33 mouse cellular contexts compared by ENCODE assay signal in the genomic region with DNA sequence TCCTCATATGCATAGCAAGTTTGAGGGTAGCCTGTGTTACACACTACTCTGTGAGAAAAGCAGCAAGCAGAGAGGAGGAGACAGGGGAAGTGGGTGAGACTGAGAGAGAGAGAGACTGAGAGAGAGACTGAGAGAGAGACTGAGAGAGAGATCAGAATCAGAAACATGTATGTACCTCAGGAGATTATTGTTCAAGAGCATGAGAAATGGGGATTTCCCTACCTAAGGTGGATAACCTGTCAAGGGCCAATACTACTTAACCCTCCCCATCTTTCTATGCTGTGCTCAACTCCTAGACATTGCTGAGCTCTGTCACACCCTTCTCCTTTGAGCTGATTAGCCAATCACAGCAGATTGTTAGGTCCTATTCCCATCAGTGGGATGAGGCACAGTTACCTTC. TPM values are rescaled to one million over a fixed set of nuclear protein-coding genes. Genes with fewer than 3 reads are reported as not detected.
DNase-seq lines count a peak whose midpoint lies in the region; ATAC-seq and TF ChIP-seq lines count a peak whose summit lies in the region.
"Had no signal": no experiment of that assay in that cellular context is flagged by ENCODE, and none has a peak within 500 bp of the region (broad histone marks: within the 10 kb centered on the region; RNA-seq: fewer than 3 reads in every experiment).

No protein-coding gene starts in this region.

- ATAC-seq in liver, embryonic 15.5 days (ENCODE audit: insufficient read depth), result no peak
- ATAC-seq in liver, embryonic 11.5 days (replicated peaks; ENCODE audit: low FRiP score), result no peak
- peak; percentile 88 for ATAC-seq in CD4-positive, CD25-positive, alpha-beta regulatory T cell, adult 4 months
- ATAC-seq in inflammation-experienced regulatory T-cells, adult 6 months, result peak; percentile 83
- no peak for ATAC-seq in stomach, postnatal 0 days (ENCODE audit: low FRiP score, low TSS enrichment)
- no peak for ATAC-seq in lung, postnatal 0 days
- ATAC-seq: forebrain, embryonic 14.5 days; midbrain, embryonic 13.5 days; Patski had no signal

- no peaks in the 10 kb centered on the region for H3K9me3 ChIP-seq in liver, embryonic 15.5 days (replicated peaks)
- H3K9me3 ChIP-seq in liver, embryonic 11.5 days (ENCODE audit: control insufficient read depth, low read length), result no peaks in the 10 kb centered on the region
- H3K9me3 ChIP-seq in stomach, postnatal 0 days (ENCODE audit: control insufficient read depth, low read length), result no peaks in the 10 kb centered on the region
- H3K9me3 ChIP-seq in lung, postnatal 0 days (ENCODE audit: low read length), result no peaks in the 10 kb centered on the region
- H3K9me3 ChIP-seq: embryonic facial prominence, embryonic 12.5 days; heart, embryonic 10.5 days; hindbrain, embryonic 13.5 days; limb, embryonic 13.5 days; midbrain, embryonic 13.5 days; neural tube, embryonic 15.5 days; stomach, embryonic 15.5 days had no signal

- H3K4me1 ChIP-seq in liver, embryonic 15.5 days (replicated peaks), result peaks cover 62% of the 10 kb centered on the region
- peaks cover 28% of the 10 kb centered on the region for H3K4me1 ChIP-seq in liver, embryonic 11.5 days (replicated peaks; ENCODE audit: control insufficient read depth, insufficient read depth, low read length)
- peaks cover 6% of the 10 kb centered on the region; the same call in 1 of the 2 replicates for H3K4me1 ChIP-seq in stomach, postnatal 0 days (replicated peaks; ENCODE audit: control insufficient read depth, insufficient read depth)
- H3K4me1 ChIP-seq in lung, postnatal 0 days (ENCODE audit: insufficient read depth, low read depth, low read length), result peaks cover 9% of the 10 kb centered on the region

- no peaks in the 10 kb centered on the region for H3K36me3 ChIP-seq in liver, embryonic 15.5 days (replicated peaks)
- H3K36me3 ChIP-seq in liver, embryonic 11.5 days (ENCODE audit: control insufficient read depth, insufficient read depth, low read length), result no peaks in the 10 kb centered on the region
- no peaks in the 10 kb centered on the region for H3K36me3 ChIP-seq in stomach, postnatal 0 days (ENCODE audit: control insufficient read depth, insufficient read depth, low read length)
- H3K36me3 ChIP-seq in lung, postnatal 0 days (ENCODE audit: insufficient read depth, low read length), result no peaks in the 10 kb centered on the region
- H3K36me3 ChIP-seq: embryonic facial prominence, embryonic 12.5 days; G1E; heart, embryonic 10.5 days; hindbrain, embryonic 13.5 days; limb, embryonic 13.5 days; midbrain, embryonic 13.5 days; neural tube, embryonic 15.5 days; stomach, embryonic 15.5 days had no signal

- peaks cover 4% of the 10 kb centered on the region; the same call in 1 of the 2 replicates for H3K27me3 ChIP-seq in liver, embryonic 15.5 days
- no peaks in the 10 kb centered on the region for H3K27me3 ChIP-seq in liver, embryonic 11.5 days (replicated peaks; ENCODE audit: control insufficient read depth, insufficient read depth, low read length)
- no peaks in the 10 kb centered on the region for H3K27me3 ChIP-seq in stomach, postnatal 0 days (ENCODE audit: control insufficient read depth, insufficient read depth, low read length)
- H3K27me3 ChIP-seq in lung, postnatal 0 days (replicated peaks; ENCODE audit: insufficient read depth, low read length), result no peaks in the 10 kb centered on the region
- H3K27me3 ChIP-seq: embryonic facial prominence, embryonic 12.5 days; hindbrain, embryonic 13.5 days; limb, embryonic 13.5 days; midbrain, embryonic 13.5 days; neural tube, embryonic 15.5 days; Patski; stomach, embryonic 15.5 days had no signal

- no peak for DNase-seq in liver, embryonic 11.5 days (ENCODE audit: low spot score)
- no peak for DNase-seq in stomach, postnatal 0 days (ENCODE audit: low spot score)
- no peak for DNase-seq in frontal cortex, postnatal 25 days (ENCODE audit: low spot score in 2 of 2)
- DNase-seq in lung, postnatal 0 days (ENCODE audit: low spot score), result no peak
- DNase-seq: adrenal gland, postnatal 14 days; cerebellum, adult 11 months; cerebellum, adult 9-10 months; cerebellum, postnatal 36 days; embryo, embryonic 11 days; gastrocnemius, postnatal 25 days; heart, adult 11 months; heart, postnatal 36 days; kidney, adult 11 months; kidney, postnatal 14 days; lung, embryonic 14.5 days; lung, postnatal 36 days; right cerebral cortex, adult 18-20 months; thymus, postnatal 25 days had no signal

- TF ChIP-seq EP300 in stomach, postnatal 0 days (optimal IDR thresholded peaks at IDR 0.05), result no peak
- no peak for TF ChIP-seq EP300 in lung, postnatal 0 days (IDR thresholded peaks at IDR 0.05)

- H3K4me3 ChIP-seq in liver, embryonic 15.5 days (replicated peaks), result no peak overlapping the region
- H3K4me3 ChIP-seq in liver, embryonic 11.5 days (ENCODE audit: low read depth, low read length), result no peak overlapping the region
- H3K4me3 ChIP-seq in stomach, postnatal 0 days (ENCODE audit: low read depth, low read length), result no peak overlapping the region
- H3K4me3 ChIP-seq in lung, postnatal 0 days (ENCODE audit: low read depth, low read length), result no peak overlapping the region
- H3K4me3 ChIP-seq: embryonic facial prominence, embryonic 12.5 days; heart, embryonic 10.5 days; hindbrain, embryonic 13.5 days; left cerebral cortex, adult 2 months; limb, embryonic 13.5 days; midbrain, embryonic 13.5 days; neural tube, embryonic 15.5 days; stomach, embryonic 15.5 days had no signal

- H3K27ac ChIP-seq in liver, embryonic 15.5 days (replicated peaks), result 0 out of 2 replicates have a peak overlapping the region, but pooled peaks have one; percentile 9
- H3K27ac ChIP-seq in liver, embryonic 11.5 days (ENCODE audit: low read depth, low read length), result no peak overlapping the region
- no peak overlapping the region for H3K27ac ChIP-seq in stomach, postnatal 0 days (replicated peaks)
- H3K27ac ChIP-seq in lung, postnatal 0 days (ENCODE audit: low read length), result no peak overlapping the region
- H3K27ac ChIP-seq: embryonic facial prominence, embryonic 12.5 days; heart, embryonic 10.5 days; hindbrain, embryonic 13.5 days; left cerebral cortex, adult 2 months; limb, embryonic 13.5 days; liver, embryonic 14.5 days; midbrain, embryonic 13.5 days; neural tube, embryonic 15.5 days; stomach, embryonic 15.5 days had no signal

- no peak overlapping the region for H3K4me2 ChIP-seq in liver, embryonic 15.5 days
- no peak overlapping the region for H3K4me2 ChIP-seq in liver, embryonic 11.5 days
- no peak overlapping the region for H3K4me2 ChIP-seq in stomach, postnatal 0 days (replicated peaks; ENCODE audit: low read depth)
- H3K4me2 ChIP-seq in lung, postnatal 0 days (replicated peaks; ENCODE audit: low read depth, low read length), result no peak overlapping the region
- H3K4me2 ChIP-seq: embryonic facial prominence, embryonic 12.5 days; hindbrain, embryonic 13.5 days; limb, embryonic 13.5 days; lung, embryonic 14.5 days; midbrain, embryonic 13.5 days; neural tube, embryonic 15.5 days; stomach, embryonic 15.5 days had no signal

- no peak overlapping the region for H3K9ac ChIP-seq in liver, embryonic 15.5 days
- H3K9ac ChIP-seq in liver, embryonic 11.5 days (ENCODE audit: low read depth, low read length), result no peak overlapping the region
- H3K9ac ChIP-seq in stomach, postnatal 0 days (ENCODE audit: low read length), result no peak overlapping the region
- H3K9ac ChIP-seq in lung, postnatal 0 days (replicated peaks; ENCODE audit: low read depth), result no peak overlapping the region
- H3K9ac ChIP-seq: embryonic facial prominence, embryonic 12.5 days; hindbrain, embryonic 13.5 days; limb, embryonic 13.5 days; liver, embryonic 14.5 days; lung, embryonic 14.5 days; midbrain, embryonic 13.5 days; neural tube, embryonic 15.5 days; stomach, embryonic 15.5 days had no signal

- TF ChIP-seq CTCF in stomach, postnatal 0 days (IDR thresholded peaks at IDR 0.05; ENCODE audit: low read depth), result no peak
- TF ChIP-seq CTCF in lung, postnatal 0 days (IDR thresholded peaks at IDR 0.05), result no peak

RNA-seq across cellular contexts. Expression of gene Sema4b, which starts 4.5 kb away (rescaled TPM):
- polyA plus RNA-seq in liver, embryonic 15.5 days (2015; fragmentation: Nextera tagmentation; extraction: Ambion mirVana), result 15.2 and 15.5 TPM in 2 replicates
- polyA plus RNA-seq in liver, embryonic 11.5 days (2014; fragmentation: Nextera tagmentation; extraction: Ambion mirVana), result 11.7 and 12.9 TPM in 2 replicates
- polyA plus RNA-seq in CD4-positive, CD25-positive, alpha-beta regulatory T cell, adult 4 months (2017; shearing (Covaris generic)), result 10 to 100 TPM; 19.2 to 26.0 TPM
- polyA plus RNA-seq in inflammation-experienced regulatory T-cells, adult 6 months (2017; shearing (Covaris generic)), result 10 to 100 TPM; 17.4 to 22.3 (median 18.0) TPM
- 19.4 and 19.9 TPM in 2 replicates for polyA plus RNA-seq in stomach, postnatal 0 days (2015; fragmentation: Nextera tagmentation; extraction: Ambion mirVana)
- polyA plus RNA-seq in lung, postnatal 0 days (2015; fragmentation: Nextera tagmentation; extraction: Ambion mirVana), result 11.6 and 11.8 TPM in 2 replicates

RNA-seq across cellular contexts. Expression of gene Cib1, which starts 50.5 kb away (rescaled TPM):
- polyA plus RNA-seq in liver, embryonic 15.5 days (2015; fragmentation: Nextera tagmentation; extraction: Ambion mirVana), result 84.7 and 85.0 TPM in 2 replicates
- 113 and 114 TPM in 2 replicates for polyA plus RNA-seq in liver, embryonic 11.5 days (2014; fragmentation: Nextera tagmentation; extraction: Ambion mirVana)
- polyA plus RNA-seq in CD4-positive, CD25-positive, alpha-beta regulatory T cell, adult 4 months (2017; shearing (Covaris generic)), result 10 to 100 TPM; 86.5 to 98.1 TPM
- 100 to 1,000 TPM in 1 of 3 experiments, 10 to 100 TPM in 2; 97.8 to 140 (median 99.4) TPM for polyA plus RNA-seq in inflammation-experienced regulatory T-cells, adult 6 months (2017; shearing (Covaris generic))
- 187 and 189 TPM in 2 replicates for polyA plus RNA-seq in stomach, postnatal 0 days (2015; fragmentation: Nextera tagmentation; extraction: Ambion mirVana)
- polyA plus RNA-seq in lung, postnatal 0 days (2015; fragmentation: Nextera tagmentation; extraction: Ambion mirVana), result 108 and 123 TPM in 2 replicates

RNA-seq across cellular contexts. Expression of gene Gdpgp1, which starts 50.5 kb away (rescaled TPM):
- 2.0 and 2.1 TPM in 2 replicates for polyA plus RNA-seq in liver, embryonic 15.5 days (2015; fragmentation: Nextera tagmentation; extraction: Ambion mirVana)
- polyA plus RNA-seq in liver, embryonic 11.5 days (2014; fragmentation: Nextera tagmentation; extraction: Ambion mirVana), result 6.5 and 7.4 TPM in 2 replicates
- 10 to 100 TPM in 1 of 2 experiments, 1 to 10 TPM in 1; 8.4 to 11.4 TPM for polyA plus RNA-seq in CD4-positive, CD25-positive, alpha-beta regulatory T cell, adult 4 months (2017; shearing (Covaris generic))
- polyA plus RNA-seq in inflammation-experienced regulatory T-cells, adult 6 months (2017; shearing (Covaris generic)), result 10 to 100 TPM in 1 of 3 experiments, 1 to 10 TPM in 2; 5.7 to 10.3 (median 6.7) TPM
- polyA plus RNA-seq in stomach, postnatal 0 days (2015; fragmentation: Nextera tagmentation; extraction: Ambion mirVana), result 2.9 and 3.2 TPM in 2 replicates
- 2.6 and 2.8 TPM in 2 replicates for polyA plus RNA-seq in lung, postnatal 0 days (2015; fragmentation: Nextera tagmentation; extraction: Ambion mirVana)

Comparison
In these comparisons a context has a peak if more than half of its experiments do, and no peak if none do; other contexts are left out.
1. ATAC-seq: peak in CD4-positive, CD25-positive, alpha-beta regulatory T cell, adult 4 months (single experiment) and inflammation-experienced regulatory T-cells, adult 6 months (single experiment); none in liver, embryonic 15.5 days (single experiment), liver, embryonic 11.5 days (single experiment), stomach, postnatal 0 days (single experiment) and lung, postnatal 0 days (single experiment).